Mouse (Mus musculus): Measurements from ENCODE around the gene Pwp2.
A peak's percentile ranks its signal among the peaks of the same experiment; 100 is the strongest.
"Not testable (repeated sequence)": the region's sequence is repeated elsewhere in the genome, so short reads cannot be mapped to it uniquely, and the experiment has no call there.

Pwp2 gene

GRCm38 (mm10) chr10:78138812-78139523 lies 46.0 kb downstream of the Pwp2 start:
- peak; percentile 86 for DNase-seq

GRCm38 (mm10) chr10:78137191-78137590 lies 47.8 kb downstream of the Pwp2 start:
- no peak for DNase-seq

GRCm38 (mm10) chr10:78135947-78136346 lies 49.0 kb downstream of the Pwp2 start:
- DNase-seq: no peak

GRCm38 (mm10) chr10:78134975-78135798 lies 49.8 kb downstream of the Pwp2 start:
- DNase-seq: peak; percentile 60

- DNase-seq: no peak
Measured at GRCm38 (mm10) chr10:78134400-78134799, 50.5 kb downstream of the Pwp2 start.

- no peak for DNase-seq
Measured at GRCm38 (mm10) chr10:78129998-78130397, 55.0 kb downstream of the Pwp2 start.

- DNase-seq: peak; percentile 44
Measured at GRCm38 (mm10) chr10:78129423-78129822, 55.5 kb downstream of the Pwp2 start.

GRCm38 (mm10) chr10:78128647-78129046 lies 56.3 kb downstream of the Pwp2 start:
- DNase-seq: no peak

GRCm38 (mm10) chr10:78127931-78128330 lies 57.0 kb downstream of the Pwp2 start:
- DNase-seq: peak; percentile 55

- peak; percentile 52 for DNase-seq
Measured at GRCm38 (mm10) chr10:78127046-78127870, 57.7 kb downstream of the Pwp2 start.

GRCm38 (mm10) chr10:78126311-78126710 lies 58.6 kb downstream of the Pwp2 start:
- DNase-seq: no peak

GRCm38 (mm10) chr10:78125061-78125460 lies 59.9 kb downstream of the Pwp2 start:
- DNase-seq: not testable (repeated sequence)

- DNase-seq: peak; percentile 36
Measured at GRCm38 (mm10) chr10:78124137-78124536, 60.8 kb downstream of the Pwp2 start.
